Mouse (Mus musculus) mouse trophoblast stem cell (cell line): ENCODE results near the gene Adamts12.

Source experiments
- in situ Hi-C, 2 experiments: fragments of 300-500 bp; cut with MseI, MboI; formaldehyde crosslinking; loops; 2 replicates in 1 of 2; 3 replicates in 1 of 2; pipeline ENCODE4 v1.15.1; 2025

The Adamts12 gene

DNA sequence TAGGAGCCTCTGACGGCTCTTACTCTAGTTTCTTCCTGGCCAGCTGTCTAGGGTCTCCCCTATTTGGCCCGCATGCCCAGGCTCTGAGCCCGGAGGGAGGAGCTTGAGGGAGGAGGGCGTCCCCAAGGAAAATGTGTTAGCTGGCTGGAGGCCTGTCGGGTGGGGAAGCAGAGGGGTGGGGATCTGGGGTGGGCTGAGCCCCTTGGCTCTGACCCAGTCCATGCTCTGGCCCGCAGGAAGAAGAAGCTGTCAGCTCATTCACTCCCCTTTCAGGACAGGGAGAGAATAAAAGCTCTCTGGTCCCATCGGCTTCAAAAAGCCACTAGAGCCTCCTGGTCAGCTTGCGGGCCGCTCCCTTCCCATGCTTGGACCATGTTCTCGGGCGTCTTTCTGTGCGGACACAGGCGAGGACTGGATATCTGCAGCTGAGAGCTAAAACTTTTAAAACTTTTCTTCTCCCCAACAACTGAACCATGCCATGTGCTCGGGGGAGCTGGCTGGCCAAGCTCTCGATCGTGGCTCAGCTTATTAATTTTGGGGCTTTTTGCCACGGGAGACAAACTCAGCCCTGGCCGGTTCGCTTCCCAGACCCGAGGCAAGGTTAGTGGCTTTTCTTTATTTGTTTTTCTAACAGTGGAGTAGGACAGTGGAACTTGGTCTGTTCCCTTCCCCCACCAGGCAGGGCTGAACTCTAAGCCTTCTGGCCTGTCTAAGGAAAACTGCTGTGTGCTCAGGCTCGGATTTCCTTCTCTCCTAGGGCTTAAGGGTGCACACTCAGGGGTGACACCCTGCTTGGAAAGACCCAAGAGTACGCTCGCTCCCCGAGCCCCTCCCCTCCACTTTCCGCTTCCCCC is at the start of gene Adamts12:
Adamts12 (plus strand) TSS at position 233 of the 854 bp plus-strand sequence.
- in situ Hi-C loops, result no loop called here

DNA sequence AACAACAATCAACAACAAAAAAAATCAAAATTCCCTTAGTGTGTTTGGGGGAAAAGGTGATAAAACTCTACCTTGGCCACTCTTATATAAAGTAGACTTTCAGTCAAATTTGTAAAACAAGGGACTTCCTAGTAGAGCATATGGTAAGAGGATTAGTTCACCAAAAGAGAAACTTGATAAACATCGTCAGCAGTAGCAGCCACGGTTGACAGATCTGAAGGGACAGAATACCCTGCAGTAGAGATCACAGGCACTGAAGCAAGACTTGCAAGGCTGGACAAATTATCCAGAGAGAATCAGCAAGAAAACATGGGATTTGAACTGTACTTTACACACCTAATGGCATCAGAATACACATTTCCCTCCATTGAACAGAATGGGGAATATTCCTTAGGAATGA is 49.7 kb upstream of the Adamts12 start:
- in situ Hi-C loops, result no loop called here

DNA sequence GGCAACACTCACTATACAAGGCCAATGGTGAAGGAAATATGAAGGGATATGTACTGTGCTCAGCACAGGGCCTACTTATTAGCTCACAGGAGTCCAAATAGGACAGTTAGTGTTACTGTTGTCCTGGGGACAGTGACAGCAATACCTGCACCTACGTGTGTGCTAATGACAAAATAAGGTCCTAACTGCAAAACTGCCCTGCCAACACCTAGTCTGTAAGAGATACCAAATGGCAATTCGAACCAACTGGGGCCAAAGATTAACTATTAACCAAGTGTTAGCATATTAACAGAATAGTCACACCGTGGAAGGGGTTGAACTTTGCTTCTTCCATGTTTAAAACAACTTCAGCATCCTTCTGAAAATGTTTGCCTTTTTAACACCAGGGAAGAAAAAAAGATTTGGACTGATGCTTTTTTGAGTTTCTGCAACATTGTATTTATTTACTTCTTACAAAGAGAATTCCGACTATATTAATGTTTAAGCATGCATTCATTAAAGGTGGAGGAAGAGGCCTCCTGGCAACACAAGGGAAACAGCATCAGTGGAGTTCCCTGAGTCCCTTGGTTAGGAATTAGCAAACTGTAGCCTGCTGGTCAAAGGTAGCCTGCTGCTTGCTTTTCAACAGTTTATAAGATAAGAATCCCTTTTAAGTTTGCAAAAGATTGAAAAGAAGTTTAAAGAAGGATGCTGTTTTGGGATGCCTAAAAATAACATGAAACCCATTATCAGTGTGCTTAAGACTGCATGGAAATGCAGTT is 37.6 kb upstream of the Adamts12 start:
- in situ Hi-C loops, result loop anchor here in 1 of 2 experiments (25.0 kb wide), 1 partner anchor 360 kb away; the partner anchor contains the start of gene Tars

DNA sequence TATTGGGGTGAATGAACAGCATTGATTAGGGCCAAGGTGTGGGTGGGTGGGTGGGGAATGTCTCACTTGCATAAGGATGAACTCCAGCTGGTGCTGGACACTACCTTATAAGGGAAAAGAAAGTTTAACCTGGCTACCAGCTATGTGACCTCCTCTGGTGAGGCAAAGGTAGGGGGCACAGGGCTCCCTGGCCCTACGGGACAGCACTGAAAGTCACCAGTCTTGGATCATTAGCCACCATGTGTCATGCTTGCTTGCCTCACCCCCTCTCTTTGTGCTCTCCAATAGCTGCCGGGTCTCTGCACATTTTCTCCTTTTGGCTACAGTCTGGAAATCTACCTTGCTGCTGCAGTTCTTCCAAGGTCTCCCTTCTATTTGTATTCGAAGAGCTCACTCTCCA is 34.4 kb upstream of the Adamts12 start:
- in situ Hi-C loops, result loop anchor here in 1 of 2 experiments (10.0 to 25.0 kb wide), 2 partner anchors 285 to 357 kb away; partner anchors contain the start of gene Tars

DNA sequence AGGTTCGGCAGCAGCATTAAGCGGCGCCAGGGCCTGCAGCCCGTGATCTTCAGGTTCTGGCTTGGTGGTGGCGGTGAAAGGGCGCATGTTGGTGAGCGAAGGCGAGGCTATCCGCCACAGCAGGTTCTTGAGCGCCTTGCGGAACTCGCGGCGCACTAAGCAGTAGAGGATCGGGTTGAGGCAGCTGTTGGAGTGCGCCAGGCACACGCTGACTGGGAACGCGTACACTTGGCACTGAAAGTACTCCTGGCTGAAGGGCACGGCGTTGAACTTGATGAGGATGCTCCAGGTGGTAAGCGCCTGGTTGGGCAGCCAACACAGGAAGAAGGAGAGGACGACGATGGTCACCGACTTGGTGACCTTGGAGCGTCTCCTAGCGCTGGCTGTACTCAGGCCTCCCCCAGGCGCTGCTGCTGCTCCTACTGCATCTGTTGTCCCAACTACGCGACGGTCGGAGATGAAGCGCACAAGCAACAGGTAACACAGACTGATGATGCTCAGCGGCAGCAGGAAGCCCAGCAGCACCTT is 28.6 kb upstream of the Adamts12 start:
- in situ Hi-C loops, result loop anchor here in 1 of 2 experiments (10.0 to 25.0 kb wide), 2 partner anchors 279 to 351 kb away; partner anchors contain the start of gene Tars

DNA sequence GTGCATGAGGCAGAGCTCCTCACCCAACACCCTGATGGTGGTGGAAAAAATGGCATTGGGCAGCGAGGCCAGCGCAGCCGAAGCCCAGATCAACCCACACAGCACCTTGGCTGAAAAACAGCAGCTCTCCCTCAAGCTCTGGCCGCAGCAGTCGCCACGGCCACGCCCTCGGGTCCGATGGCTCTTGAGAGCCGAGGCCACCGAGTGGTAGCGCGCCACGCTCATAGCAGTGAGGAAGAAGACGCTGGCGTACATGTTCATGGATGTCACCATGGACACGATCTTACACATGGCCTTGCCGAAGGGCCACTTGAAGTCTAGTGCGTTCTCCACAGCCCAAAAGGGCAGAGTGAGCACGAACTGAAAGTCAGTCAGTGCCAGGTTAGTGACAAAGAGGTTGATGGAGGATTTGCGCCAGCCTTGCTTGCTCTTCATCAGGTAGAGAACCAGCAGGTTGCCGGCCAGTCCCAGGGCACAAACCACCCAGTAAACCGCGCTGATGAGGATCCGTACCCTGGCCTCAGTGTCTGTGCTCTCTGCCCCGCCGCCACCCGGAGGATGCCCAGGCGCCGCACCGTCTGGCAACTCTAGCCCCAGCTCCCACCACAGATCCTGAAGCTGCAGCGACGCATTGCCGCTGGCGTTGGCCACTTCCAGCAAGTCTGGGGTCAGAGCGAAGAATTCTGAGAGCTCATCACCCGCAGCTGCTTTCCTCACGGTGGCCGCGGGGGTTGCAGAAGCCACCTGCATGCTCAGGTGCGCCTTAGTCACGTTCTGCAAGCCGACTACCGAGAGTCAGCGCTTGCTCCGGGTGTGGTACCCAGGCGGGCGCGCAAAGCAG is 27.8 kb upstream of the Adamts12 start:
- in situ Hi-C loops, result loop anchor here in 1 of 2 experiments (10.0 to 25.0 kb wide), 2 partner anchors 278 to 351 kb away; partner anchors contain the start of gene Tars

DNA sequence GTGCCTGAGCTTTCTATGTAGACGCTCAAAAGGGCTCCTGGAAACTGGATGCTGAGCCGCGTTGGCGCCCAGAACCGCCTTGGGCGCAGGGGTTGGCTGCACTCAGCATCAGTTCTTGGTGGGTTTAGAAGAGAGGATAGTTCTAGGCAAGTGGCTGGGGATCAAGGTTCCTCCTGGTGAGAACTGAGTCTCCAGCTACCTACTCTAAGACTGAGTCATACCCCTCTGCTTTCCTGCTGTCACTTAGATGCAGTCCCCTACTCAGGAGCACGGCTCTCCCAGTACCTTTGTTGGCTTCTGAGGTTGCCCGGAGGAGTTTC is 27.3 kb upstream of the Adamts12 start:
- in situ Hi-C loops, result loop anchor here in 1 of 2 experiments (10.0 to 25.0 kb wide), 2 partner anchors 277 to 350 kb away; partner anchors contain the start of gene Tars

DNA sequence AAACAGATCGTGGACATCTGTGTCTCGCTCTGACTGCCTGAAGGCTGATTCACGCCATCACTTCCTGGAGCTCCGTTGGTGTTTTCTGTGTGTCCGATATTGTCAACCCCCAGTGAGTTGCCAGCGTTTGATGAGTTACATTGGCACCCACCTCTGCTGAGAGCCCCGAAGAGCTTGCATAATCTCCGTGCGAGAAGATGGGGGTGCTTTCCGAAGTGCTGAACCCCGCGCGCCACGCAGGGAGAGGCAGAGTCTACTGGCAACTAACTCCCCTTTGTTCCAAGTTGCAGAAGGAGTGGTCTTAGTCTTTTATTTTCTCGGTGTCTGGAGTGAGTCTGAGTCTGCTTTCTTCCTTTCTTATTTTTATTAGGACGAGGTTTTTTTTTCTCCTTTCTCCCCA is 26.9 kb upstream of the Adamts12 start, which contains the start of gene Rxfp3:
Rxfp3 (minus strand) TSS at position 281 of the 400 bp plus-strand sequence.
- in situ Hi-C loops, result loop anchor here in 1 of 2 experiments (10.0 to 25.0 kb wide), 2 partner anchors 277 to 350 kb away; partner anchors contain the start of gene Tars

DNA sequence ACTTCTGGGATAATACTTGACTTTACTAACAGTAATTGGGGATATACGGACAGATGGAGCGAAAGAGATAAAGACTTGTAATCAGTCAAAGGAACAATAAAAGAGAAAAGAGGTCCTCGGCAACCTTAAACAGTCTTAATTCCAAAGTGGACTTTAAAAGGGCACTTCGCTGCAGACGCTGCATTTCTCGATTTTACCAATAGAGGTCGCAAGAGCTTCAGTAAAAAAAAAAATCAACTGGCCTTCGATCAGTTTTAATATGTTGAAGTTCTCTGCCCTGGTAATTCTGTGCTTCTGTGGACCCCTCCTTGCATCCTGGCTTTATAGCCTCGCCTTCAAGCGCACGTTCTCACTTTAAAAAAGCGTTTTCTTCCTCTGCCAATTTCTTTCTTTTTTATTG is 26.1 kb upstream of the Adamts12 start:
- in situ Hi-C loops, result loop anchor here in 1 of 2 experiments (10.0 to 25.0 kb wide), 2 partner anchors 276 to 349 kb away; partner anchors contain the start of gene Tars

DNA sequence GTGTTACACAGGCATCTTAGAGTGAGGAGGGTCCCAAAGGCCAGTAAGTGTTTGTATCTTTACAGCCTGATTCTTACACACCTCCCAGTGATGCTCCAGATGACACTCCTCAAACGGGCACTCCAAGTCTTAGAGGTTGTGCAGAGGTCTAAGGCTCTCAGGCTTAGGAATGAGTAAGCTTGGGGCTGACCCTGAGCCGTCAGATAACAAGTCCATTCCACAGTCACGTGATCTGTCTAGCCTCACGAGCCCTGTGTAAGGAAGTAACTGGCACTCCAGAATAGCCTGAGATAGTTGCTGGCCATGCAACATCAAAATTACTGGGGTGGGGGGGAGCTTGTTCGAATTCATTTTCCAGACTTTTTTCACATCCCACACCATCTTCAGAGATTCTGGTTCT is 24.5 kb upstream of the Adamts12 start:
- in situ Hi-C loops, result loop anchor here (5.0 to 25.0 kb wide), 2 partner anchors 282 to 347 kb away; partner anchors contain the start of gene Tars (in 1 of the 2)

DNA sequence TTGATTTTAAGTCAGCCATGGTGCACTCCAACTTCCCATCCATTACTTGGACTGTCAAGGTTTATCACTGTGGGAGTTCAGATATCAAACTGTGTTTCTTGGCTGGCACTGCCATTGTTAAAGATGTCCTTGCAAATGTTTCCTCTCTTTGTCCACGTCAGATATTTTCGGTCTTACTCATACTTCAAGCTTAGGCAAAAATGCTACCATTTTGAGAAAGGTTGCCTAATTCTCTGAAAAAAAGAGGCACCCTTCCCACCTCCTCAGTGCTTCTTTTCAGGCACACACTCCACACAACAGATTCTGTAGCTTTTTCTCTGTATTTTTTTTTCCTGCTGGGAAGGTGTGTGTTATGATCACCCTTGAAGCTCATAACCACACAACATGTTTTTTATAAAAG is 23.4 kb upstream of the Adamts12 start:
- in situ Hi-C loops, result loop anchor here (5.0 to 25.0 kb wide), 2 partner anchors 281 to 346 kb away; partner anchors contain the start of gene Tars (in 1 of the 2)

DNA sequence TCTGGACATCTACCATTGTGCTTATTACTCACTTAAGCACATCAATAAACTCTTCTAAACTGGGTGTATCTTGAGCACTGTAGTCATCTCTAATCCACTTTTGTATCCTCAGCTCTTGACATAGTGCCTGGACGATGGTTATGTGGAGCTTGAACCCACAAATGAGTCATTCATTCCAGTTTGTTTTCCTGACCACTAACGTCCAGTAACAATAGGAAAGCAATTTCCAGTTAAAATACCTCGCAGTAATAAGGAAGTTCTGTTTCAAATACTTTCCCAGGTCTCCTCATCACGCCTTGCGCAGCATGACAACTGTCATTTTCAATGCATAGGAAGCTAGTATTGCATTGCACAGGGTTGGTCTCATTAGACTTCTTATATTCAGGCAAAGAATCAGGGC is 21.8 kb upstream of the Adamts12 start:
- in situ Hi-C loops, result loop anchor here (5.0 to 25.0 kb wide), 2 partner anchors 279 to 344 kb away; partner anchors contain the start of gene Tars (in 1 of the 2)

DNA sequence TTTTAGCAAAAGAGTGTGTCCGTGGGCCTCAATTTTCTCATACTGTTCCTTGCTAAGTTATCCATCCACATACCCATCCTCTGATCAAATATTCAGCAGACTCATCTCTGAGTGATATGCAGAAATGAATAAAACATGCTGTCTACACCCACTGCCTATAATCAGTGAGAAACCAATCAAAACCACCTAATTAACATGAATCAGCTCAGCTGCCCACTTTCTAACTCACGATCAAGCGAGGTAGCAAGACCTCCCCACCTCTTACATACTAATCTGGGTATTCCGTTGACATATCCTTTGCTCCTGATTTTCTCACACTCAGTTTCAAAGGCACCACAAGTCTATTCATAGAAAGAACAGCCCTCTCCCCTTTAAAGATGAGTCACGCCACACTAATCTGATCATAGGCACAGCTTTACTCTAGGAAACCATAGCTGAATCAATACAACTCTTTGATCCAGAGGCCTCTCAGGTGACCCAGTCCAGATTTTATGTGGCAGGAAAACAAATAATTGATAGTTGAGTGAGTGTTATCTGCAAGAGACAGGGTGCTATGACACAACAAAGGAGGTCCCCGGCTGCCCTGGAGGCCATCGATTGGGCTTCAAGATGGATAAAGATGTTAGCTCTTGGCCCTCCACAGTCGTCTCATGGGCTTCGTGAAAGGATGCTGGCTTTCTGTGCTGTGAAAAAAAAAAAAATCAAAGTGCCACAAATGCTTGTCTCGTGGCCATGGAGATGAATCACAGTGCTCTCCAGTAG is 10.7 kb upstream of the Adamts12 start:
- in situ Hi-C loops, result no loop called here

DNA sequence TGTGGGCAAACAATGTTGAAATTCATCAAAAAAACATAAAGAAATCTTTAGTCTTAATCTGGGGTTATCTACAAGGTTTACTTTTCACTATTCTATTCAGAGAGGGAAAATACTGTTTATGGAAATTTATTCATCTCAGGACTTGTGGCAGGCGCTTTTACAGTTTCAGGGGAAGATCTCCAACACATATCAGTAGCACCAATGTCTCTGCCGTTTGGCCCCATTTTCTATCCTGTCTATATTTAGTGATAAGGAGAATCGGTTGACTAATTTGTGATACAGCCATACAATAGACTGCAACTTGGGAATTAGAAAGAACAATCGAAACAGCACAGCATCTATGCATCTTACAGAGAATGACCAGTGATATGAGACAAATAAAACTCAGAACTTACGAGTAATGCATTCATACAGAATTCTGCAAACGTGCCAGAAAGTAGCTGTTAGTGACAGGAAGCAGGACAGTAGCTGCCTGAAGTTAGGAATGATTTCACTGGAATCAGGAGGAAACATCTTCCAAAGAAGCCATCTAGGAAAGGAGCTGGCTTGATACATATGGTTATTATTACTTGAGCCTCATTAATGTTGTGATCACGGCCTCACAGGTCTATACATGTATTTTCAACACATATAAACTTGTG is 10.0 kb upstream of the Adamts12 start:
- in situ Hi-C loops, result no loop called here

DNA sequence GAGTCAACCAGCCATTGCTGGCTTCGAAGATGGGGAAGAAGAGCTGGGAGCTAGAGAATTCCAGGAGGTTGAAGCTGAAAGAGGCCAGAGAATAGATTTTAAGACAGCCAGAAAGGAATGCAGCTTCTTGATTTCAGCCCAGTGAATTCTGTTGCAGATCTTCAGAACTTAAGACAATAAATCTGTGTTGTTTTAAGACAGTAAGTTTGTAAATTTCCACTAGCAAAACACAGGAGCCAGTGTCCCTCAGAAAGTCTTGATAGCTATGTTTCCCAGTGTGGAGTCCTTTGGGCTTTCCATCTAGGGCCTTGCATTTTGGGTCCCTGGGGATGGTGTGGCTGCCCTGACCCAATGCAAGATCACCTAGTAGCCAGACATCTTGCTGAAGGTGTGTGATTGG is 1.7 kb upstream of the Adamts12 start:
- in situ Hi-C loops, result no loop called here

DNA sequence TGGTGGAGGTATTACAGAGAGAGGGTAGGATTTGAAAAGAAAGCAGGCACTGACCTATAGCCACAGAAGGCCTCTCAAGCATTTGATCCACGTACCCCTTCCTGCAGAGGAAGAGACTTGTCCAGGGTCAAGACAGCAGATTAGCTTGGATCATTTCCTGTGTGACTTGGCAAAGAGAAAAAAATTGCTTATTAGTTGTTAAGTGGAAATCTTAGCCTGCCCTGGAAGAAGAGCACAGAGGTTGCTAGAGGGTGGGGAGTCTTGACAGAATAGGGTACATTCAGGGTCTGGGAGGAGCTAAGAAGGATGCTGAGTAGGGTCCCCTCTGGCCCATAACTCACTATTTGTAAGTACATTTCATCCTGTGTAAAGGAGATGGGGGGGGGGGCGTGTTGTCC is 431 bp upstream of the Adamts12 start:
- in situ Hi-C loops, result no loop called here

DNA sequence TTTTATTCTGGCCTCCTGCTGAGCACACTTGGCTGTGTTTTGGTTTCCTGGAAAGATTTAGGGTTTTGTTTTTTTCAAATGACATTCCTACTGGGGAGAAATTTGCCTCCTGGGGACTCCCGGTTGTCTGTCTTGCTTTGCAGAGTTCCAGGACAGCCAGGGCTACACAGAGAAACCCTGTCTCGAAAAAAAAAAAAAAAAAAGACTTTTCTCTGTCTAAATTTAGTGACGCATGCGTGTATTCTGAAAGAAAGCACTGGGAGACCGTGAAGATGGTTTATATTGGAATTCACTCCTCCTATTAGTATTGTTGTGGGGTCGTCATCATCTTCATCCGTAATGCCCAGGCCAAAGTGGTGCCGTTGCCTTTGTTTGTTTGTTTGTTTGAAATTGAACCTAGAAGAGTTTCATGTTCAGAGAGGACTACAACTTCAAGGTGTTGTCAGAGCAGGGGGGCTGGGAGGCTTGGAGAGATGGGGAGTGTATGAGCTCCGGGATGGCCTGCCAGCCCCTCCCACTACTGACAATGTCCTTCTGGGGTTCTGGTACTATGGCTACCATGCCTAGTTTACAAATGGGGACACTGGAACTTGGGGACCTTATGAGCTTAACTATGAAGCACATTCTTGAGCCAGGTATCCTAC is 1.1 kb downstream of the Adamts12 start:
- in situ Hi-C loops, result no loop called here

DNA sequence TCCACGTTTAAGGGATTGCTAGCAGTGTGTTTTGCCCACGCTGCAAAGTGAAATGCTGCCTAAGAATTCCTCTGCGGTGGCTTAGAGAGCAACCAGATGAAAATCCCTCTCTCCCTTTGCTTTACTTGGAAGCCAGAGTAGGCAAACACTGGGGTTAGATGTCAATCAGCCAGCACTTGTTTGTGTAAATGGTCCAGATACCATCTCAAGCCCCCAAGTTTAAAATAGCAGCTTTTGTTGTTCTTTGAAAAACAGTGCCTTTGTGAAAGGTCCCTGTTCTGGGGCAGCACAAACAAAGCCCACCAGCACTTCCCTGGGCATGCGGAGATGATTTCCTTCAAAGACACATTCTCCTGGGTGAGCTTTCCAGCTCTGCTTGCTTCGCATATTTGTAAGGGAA is 1.7 kb downstream of the Adamts12 start:
- in situ Hi-C loops, result no loop called here

DNA sequence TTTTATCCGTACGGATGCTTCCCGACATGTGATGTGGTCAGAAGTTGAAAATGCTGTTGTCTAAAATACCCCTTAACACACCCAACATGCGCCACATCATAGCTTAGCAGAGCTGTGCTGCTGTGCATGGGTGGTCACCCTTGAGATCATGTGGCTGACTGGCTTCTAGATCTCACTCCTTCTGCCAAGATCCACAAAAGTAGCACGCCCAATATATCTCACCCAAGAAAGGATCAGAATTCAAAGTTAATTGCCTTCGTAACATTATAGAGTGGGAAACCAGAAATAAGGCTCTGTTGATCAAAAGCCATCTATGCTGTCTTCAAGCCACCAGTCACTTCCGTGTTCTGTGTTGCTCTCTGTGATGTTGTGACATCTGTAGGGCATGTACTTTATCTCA is 3.3 kb downstream of the Adamts12 start:
- in situ Hi-C loops, result no loop called here
